Mouse (Mus musculus) limb, embryonic 14.5 days (tissue): ENCODE data around the gene Evi2a. TPM values are rescaled to one million over a fixed set of nuclear protein-coding genes. Genes with fewer than 3 reads are reported as not detected.

Experiments
- ATAC-seq: fragments of 200-750 bp; cut with Nextera tagmentation; 2 replicates; pipeline ENCODE4 v1.8.0; 2017; ENCODE audit warnings: low read depth, moderate number of reproducible peaks, moderate TSS enrichment; ENCODE audit not compliant: low FRiP score
- DNase-seq: peaks from one replicate; pipeline ENCODE4 v3.0.0-alpha.2; 2015; ENCODE audit warnings: low spot score
- H3K27ac ChIP-seq: fragments of 300-500 bp; sonication (generic); replicated peaks from 2 replicates; pipeline ENCODE4 v1.5.1; 2014; ENCODE audit warnings: low read depth, mild to moderate bottlenecking, low read length, moderate library complexity, mixed read lengths
- H3K27me3 ChIP-seq: fragments of 300-500 bp; sonication (generic); 2 replicates; pipeline ENCODE4 v1.6.1; 2014; ENCODE audit warnings: low read length, mixed read lengths; ENCODE audit not compliant: control insufficient read depth, insufficient read depth
- H3K36me3 ChIP-seq: fragments of 300-500 bp; sonication (generic); 2 replicates; pipeline ENCODE4 v1.6.1; 2014; ENCODE audit warnings: mild to moderate bottlenecking, low read length, moderate library complexity, mixed read lengths; ENCODE audit not compliant: control insufficient read depth, insufficient read depth
- H3K4me1 ChIP-seq: fragments of 300-500 bp; sonication (generic); 2 replicates; pipeline ENCODE4 v1.6.1; 2014; ENCODE audit warnings: antibody characterized with exemption, low read length, mixed read lengths; ENCODE audit not compliant: control insufficient read depth, insufficient read depth
- H3K4me2 ChIP-seq: fragments of 300-500 bp; sonication (generic); replicated peaks from 2 replicates; pipeline ENCODE4 v1.6.1; 2014; ENCODE audit warnings: low read depth, mild to moderate bottlenecking, low read length, moderate library complexity; ENCODE audit not compliant: severe bottlenecking
- H3K4me3 ChIP-seq: fragments of 300-500 bp; sonication (generic); replicated peaks from 2 replicates; pipeline ENCODE4 v1.5.1; 2014; ENCODE audit warnings: low read length
- H3K9ac ChIP-seq: fragments of 300-500 bp; sonication (generic); 2 replicates; pipeline ENCODE4 v1.6.1; 2014; ENCODE audit warnings: mild to moderate bottlenecking, low read depth, low read length, moderate library complexity; ENCODE audit not compliant: severe bottlenecking
- H3K9me3 ChIP-seq: fragments of 300-500 bp; sonication (generic); 2 replicates; pipeline ENCODE4 v1.6.1; 2016; ENCODE audit warnings: low read length; ENCODE audit not compliant: control insufficient read depth
- POLR2A ChIP-seq: fragments of 200-500 bp; IDR thresholded peaks from 2 replicates; pipeline ENCODE4 v1.8.0; 2012; ENCODE audit warnings: inconsistent platforms, mild to moderate bottlenecking, moderate library complexity, borderline replicate concordance; ENCODE audit not compliant: insufficient read depth, insufficient read length; ENCODE audit errors: extremely low read depth
- WGBS: fragments of 180-500 bp; shearing (Covaris S2); extraction: QIAGEN DNeasy Blood & Tissue Kit; methylation state at CpG from one replicate; pipeline ENCODE4 v1.1.7; 2014; 5-methylcytosine and 5-hydroxymethylcytosine counted together
- polyA plus RNA-seq, 2 experiments: library from polyadenylated mRNA; depleted of rRNA in 1 of 2; stranded (reverse) in 1 of 2; unstranded in 1 of 2; fragments of >200 nt; fragmentation: Nextera tagmentation in 1 of 2; extraction: Ambion mirVana in 1 of 2; gene quantifications; 2 replicates each; pipeline versions ENCODE4 v1.2.1 to v1.2.3; 2012 to 2014

Evi2a gene
- polyA plus RNA-seq, 2 experiments, result 5.8 to 6.0 TPM

DNA sequence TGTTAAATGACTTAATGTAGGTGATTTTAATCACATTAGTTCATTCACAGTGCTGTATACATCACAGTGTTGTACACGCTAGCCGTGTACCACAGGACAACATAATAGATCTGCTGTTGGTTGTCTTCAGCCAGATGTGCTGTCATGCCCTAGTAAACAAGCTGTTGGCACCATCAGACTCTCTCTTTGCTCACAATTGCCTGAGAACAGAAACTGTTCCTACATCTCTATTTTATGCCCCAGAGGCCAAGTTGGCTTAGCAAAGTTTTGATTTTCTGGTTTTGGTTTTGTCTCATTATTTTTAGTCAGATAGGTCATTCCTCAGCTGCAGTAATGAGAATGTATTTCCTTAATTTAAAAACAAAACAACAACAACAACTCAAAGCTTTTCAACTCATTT lies 673 bp downstream of the Evi2a start:
- DNase-seq, result no peak
- Histone ChIP-seq H3K9ac (no peak overlapping the region), H3K27ac (no peak overlapping the region), H3K36me3 (peaks cover 34% of the 10 kb centered on the region), H3K9me3 (no peaks in the 10 kb centered on the region), H3K4me1 (peaks cover 4% of the 10 kb centered on the region), H3K27me3 (no peaks in the 10 kb centered on the region), H3K4me2 (no peak overlapping the region), H3K4me3 (no peak overlapping the region)
- no peak for ATAC-seq
- no peak for TF ChIP-seq POLR2A
- 97% methylated on average over 2 of the region's 2 CpGs for WGBS

DNA sequence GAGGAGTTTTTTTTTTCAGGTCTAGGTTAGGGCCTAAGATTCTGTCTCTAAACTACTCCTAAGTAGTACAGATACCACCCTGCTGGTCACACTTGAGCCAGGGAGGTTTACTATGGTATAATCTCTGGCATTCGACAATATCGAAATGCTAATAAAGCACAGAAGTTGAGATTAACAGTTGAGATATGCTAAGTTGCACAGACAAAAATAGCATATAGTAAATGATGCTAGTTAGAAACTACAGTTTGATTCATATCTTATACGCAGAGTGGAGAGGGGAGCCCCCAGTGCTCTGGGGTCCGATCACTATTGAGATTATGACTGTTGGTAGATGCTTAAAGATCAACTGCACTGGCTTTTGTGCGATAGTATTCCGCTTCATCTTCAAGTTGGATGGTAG lies 1.2 kb downstream of the Evi2a start:
- TF ChIP-seq POLR2A, result no peak
- Histone ChIP-seq H3K4me3 (no peak overlapping the region), H3K9me3 (no peaks in the 10 kb centered on the region), H3K36me3 (peaks cover 37% of the 10 kb centered on the region), H3K27ac (no peak overlapping the region), H3K9ac (no peak overlapping the region), H3K27me3 (no peaks in the 10 kb centered on the region), H3K4me2 (no peak overlapping the region), H3K4me1 (peaks cover 3% of the 10 kb centered on the region)
- DNase-seq, result no peak
- no peak for ATAC-seq
- 95% methylated on average over 6 of the region's 6 CpGs for WGBS

DNA sequence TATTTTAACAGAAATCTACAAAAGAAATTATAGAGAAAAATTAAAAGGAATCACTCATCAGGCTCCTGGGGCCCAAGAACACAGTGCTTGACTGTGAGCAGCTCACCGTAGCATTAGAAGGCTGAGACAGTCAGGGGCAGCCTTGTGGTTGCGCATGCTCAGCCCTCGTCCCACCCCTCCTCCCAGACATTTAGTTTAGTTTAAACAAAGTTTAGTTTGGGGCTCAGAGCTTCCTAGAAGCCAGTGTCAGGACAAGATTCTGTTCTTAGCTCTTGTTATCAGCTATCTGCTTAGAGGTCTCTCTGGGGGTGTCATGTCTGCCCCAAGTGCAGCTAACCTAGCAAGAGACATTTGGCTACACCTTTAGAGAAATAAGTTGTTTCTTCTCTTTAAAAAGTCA lies 1.8 kb downstream of the Evi2a start:
- 93% methylated on average over 3 of the region's 3 CpGs for WGBS
- no peak for DNase-seq
- Histone ChIP-seq H3K9ac (no peak overlapping the region), H3K4me3 (no peak overlapping the region), H3K27me3 (no peaks in the 10 kb centered on the region), H3K4me2 (no peak overlapping the region), H3K9me3 (no peaks in the 10 kb centered on the region), H3K4me1 (no peaks in the 10 kb centered on the region), H3K36me3 (peaks cover 35% of the 10 kb centered on the region), H3K27ac (no peak overlapping the region)
- ATAC-seq, result no peak
- no peak for TF ChIP-seq POLR2A

DNA sequence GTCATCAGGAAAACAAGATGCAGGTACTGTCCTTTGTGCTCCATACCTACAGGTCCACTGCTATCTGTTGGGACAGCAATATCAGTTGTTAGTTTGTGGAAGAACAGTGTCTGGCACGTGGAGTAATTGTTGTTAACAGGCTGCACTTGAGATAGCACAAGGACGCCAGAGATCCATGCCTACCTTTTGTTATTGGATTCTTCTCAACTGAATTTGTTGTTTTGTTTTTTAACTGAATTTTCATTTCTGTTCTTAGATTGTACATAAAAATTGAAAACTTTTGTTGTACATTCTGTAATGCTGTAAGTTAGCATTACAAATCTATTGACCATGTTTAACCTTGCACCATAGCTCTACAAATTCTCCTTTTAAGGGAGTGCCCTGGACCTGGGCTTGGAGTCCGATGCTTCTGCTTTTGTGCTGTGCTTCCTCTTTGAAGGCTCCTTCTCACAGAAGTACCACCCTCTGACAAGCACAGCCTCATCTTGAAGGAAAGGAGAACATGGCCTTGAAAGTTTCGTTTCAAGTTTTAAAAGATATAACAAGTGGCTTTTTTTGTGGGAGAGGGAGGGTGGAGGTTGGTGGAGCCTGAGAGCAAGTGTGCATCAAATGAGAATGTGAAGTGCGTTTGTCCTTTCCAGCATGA lies 2.5 kb downstream of the Evi2a start:
- ATAC-seq, result no peak
- Histone ChIP-seq H3K27me3 (no peaks in the 10 kb centered on the region), H3K9ac (no peak overlapping the region), H3K4me3 (no peak overlapping the region), H3K27ac (no peak overlapping the region), H3K4me2 (no peak overlapping the region), H3K9me3 (no peaks in the 10 kb centered on the region), H3K4me1 (no peaks in the 10 kb centered on the region), H3K36me3 (peaks cover 33% of the 10 kb centered on the region)
- no peak for TF ChIP-seq POLR2A
- DNase-seq, result no peak
- WGBS, result 88% methylated on average over 5 of the region's 5 CpGs

DNA sequence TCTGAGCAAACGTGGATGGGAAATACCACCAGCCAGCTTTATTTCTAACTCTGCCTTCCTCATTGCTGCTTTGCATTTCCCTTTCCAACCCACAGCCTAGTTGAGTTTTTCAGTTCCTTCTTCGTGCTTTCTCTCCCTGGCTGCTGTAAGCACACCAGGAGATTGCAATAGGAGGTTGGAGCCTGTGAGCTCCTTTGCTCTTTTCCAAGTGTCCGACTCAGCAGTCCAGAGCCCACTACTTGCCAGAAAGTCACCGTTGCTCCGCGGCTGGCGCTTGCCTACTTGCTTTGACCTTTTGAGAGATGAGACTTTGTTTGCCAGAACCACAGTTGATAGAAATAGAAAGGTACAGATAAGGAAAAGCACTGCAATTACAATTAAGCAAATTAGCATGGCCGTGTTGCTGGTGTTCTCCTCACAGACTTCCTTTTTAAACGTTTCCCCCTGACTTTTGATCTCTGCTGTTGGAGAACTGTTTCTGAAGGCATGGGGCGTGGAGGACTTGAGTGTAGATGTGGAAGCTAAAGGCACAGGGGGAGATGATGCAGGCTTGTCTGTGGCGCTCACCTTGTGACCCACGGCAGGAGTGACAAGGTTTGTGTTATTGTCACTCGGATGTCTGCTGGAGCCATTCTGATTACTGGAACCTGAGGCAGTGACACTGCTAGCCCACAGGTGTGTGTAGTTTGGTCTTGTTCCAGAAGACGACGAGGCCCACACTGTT lies 3.2 kb downstream of the Evi2a start:
- Histone ChIP-seq H3K9ac (no peak overlapping the region), H3K27me3 (no peaks in the 10 kb centered on the region), H3K9me3 (no peaks in the 10 kb centered on the region), H3K36me3 (peaks cover 33% of the 10 kb centered on the region), H3K27ac (no peak overlapping the region), H3K4me2 (no peak overlapping the region), H3K4me1 (no peaks in the 10 kb centered on the region), H3K4me3 (no peak overlapping the region)
- TF ChIP-seq POLR2A, result no peak
- 78% methylated on average over 15 of the region's 15 CpGs for WGBS
- ATAC-seq (no peak), DNase-seq (no peak)
